Mouse (Mus musculus): Measurements from ENCODE around the gene Tmem139.

Gene Tmem139

GRCm38 (mm10) chr6:42261524-42262170, at the start of gene Tmem139:
Gene Tmem139 (plus strand): TSS chr6:42261970.
- no peak for DNase-seq (ENCODE audit: low read depth, low spot score)

GRCm38 (mm10) chr6:42215028-42215427, 46.7 kb upstream of the Tmem139 start, which contains the start of gene Tas2r144:
Gene Tas2r144 (plus strand): TSS chr6:42215328.
- no peak for DNase-seq (ENCODE audit: low read depth, low spot score)

GRCm38 (mm10) chr6:42222286-42222685, 39.5 kb upstream of the Tmem139 start:
- DNase-seq (ENCODE audit: low read depth, low spot score), result no peak

GRCm38 (mm10) chr6:42225046-42225445, 36.7 kb upstream of the Tmem139 start:
- DNase-seq (ENCODE audit: low read depth, low spot score), result no peak

GRCm38 (mm10) chr6:42227240-42228101, 34.3 kb upstream of the Tmem139 start:
- DNase-seq (ENCODE audit: low read depth, low spot score), result peak; percentile 38

- DNase-seq (ENCODE audit: low read depth, low spot score), result no peak
These were observed 32.2 kb upstream of the Tmem139 start for GRCm38 (mm10) chr6:42229610-42230009.

GRCm38 (mm10) chr6:42231191-42231590, 30.6 kb upstream of the Tmem139 start:
- no peak for DNase-seq (ENCODE audit: low read depth, low spot score)

GRCm38 (mm10) chr6:42237276-42237805, 24.4 kb upstream of the Tmem139 start:
- no peak for DNase-seq (ENCODE audit: low read depth, low spot score)

GRCm38 (mm10) chr6:42241311-42242045, 20.3 kb upstream of the Tmem139 start:
- no peak for DNase-seq (ENCODE audit: low read depth, low spot score)

- DNase-seq (ENCODE audit: low read depth, low spot score), result peak; percentile 77
These were observed 15.9 kb upstream of the Tmem139 start, which contains the start of gene Gstk1 for GRCm38 (mm10) chr6:42245711-42246353. Gene Gstk1 (plus strand): TSS chr6:42245935.

- DNase-seq (ENCODE audit: low read depth, low spot score), result peak; percentile 42
These were observed 14.6 kb upstream of the Tmem139 start for GRCm38 (mm10) chr6:42247173-42247572.

GRCm38 (mm10) chr6:42247981-42248380, 13.8 kb upstream of the Tmem139 start:
- no peak for DNase-seq (ENCODE audit: low read depth, low spot score)

- no peak for DNase-seq (ENCODE audit: low read depth, low spot score)
These were observed 10.0 kb upstream of the Tmem139 start for GRCm38 (mm10) chr6:42251791-42252190.

GRCm38 (mm10) chr6:42253103-42253502, 8.7 kb upstream of the Tmem139 start:
- DNase-seq (ENCODE audit: low read depth, low spot score), result no peak

GRCm38 (mm10) chr6:42257303-42257863, 4.4 kb upstream of the Tmem139 start:
- no peak for DNase-seq (ENCODE audit: low read depth, low spot score)

GRCm38 (mm10) chr6:42260430-42260829, 1.3 kb upstream of the Tmem139 start:
- DNase-seq (ENCODE audit: low read depth, low spot score), result no peak

GRCm38 (mm10) chr6:42264626-42265312, 3.0 kb downstream of the Tmem139 start, which contains the start of gene Casp2:
Gene Casp2 (plus strand): TSS chr6:42264985.
- peak; percentile 95 for DNase-seq (ENCODE audit: low read depth, low spot score)

GRCm38 (mm10) chr6:42265391-42266330, 3.9 kb downstream of the Tmem139 start:
- no peak for DNase-seq (ENCODE audit: low read depth, low spot score)

GRCm38 (mm10) chr6:42270817-42271216, 9.0 kb downstream of the Tmem139 start:
- no peak for DNase-seq (ENCODE audit: low read depth, low spot score)
